ENCODE assay signal across 11 mouse cellular contexts in the genomic region with DNA sequence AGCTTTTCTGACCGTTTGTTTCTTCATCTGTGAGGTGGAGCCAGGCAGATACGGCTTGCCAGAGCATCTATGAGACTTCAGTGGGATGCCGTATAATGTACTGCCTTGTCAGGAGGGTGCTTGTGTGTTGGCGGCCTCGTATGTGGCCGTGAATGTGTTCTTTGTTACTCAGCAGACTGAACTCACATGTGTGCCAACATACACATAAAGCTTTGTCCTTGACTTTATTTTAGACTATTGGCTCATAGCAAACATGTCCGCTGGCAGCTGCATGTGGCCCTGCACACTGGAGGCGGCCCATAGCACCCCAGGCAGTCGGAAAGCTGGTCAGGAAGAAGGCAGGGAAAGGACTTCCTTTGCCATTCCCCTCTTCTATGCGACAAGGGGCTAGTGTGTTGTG. TPM values are rescaled to one million over a fixed set of nuclear protein-coding genes. Genes with fewer than 3 reads are reported as not detected.
DNase-seq lines count a peak whose midpoint lies in the region; ATAC-seq lines count a peak whose summit lies in the region.
"Had no signal": no experiment of that assay in that cellular context is flagged by ENCODE, and none has a peak within 500 bp of the region (broad histone marks: within the 10 kb centered on the region; RNA-seq: fewer than 3 reads in every experiment).

No protein-coding gene starts in this region.

- peaks cover 54% of the 10 kb centered on the region for H3K4me1 ChIP-seq in kidney, embryonic 15.5 days
- peaks cover 42% of the 10 kb centered on the region for H3K4me1 ChIP-seq in embryonic facial prominence, embryonic 15.5 days
- peaks cover 48% of the 10 kb centered on the region for H3K4me1 ChIP-seq in limb, embryonic 13.5 days

- 64% methylated on average over 10 of the region's 10 CpGs for WGBS in kidney, embryonic 15.5 days
- WGBS in embryonic facial prominence, embryonic 15.5 days = 42% methylated on average over 10 of the region's 10 CpGs
- 65% methylated on average over 10 of the region's 10 CpGs for WGBS in limb, embryonic 13.5 days

- 0 out of 2 replicates have a peak overlapping the region, but pooled peaks have one; percentile 6 for H3K9ac ChIP-seq in kidney, embryonic 15.5 days
- H3K9ac ChIP-seq in embryonic facial prominence, embryonic 15.5 days = no peak overlapping the region
- H3K9ac ChIP-seq in limb, embryonic 13.5 days = no peak overlapping the region

- DNase-seq in adrenal gland, postnatal 36 days = peak; percentile 27 to 31
- DNase-seq in adrenal gland, adult 8-10 months = no peak
- no peak for DNase-seq in kidney, adult 11 months
- DNase-seq in layer of hippocampus, postnatal 36 days = no peak
- DNase-seq: thymus, postnatal 14 days had no signal

- peak overlapping the region; percentile 64 for H3K27ac ChIP-seq in kidney, embryonic 15.5 days
- peak overlapping the region; percentile 31; the same call in 1 of the 2 replicates for H3K27ac ChIP-seq in embryonic facial prominence, embryonic 15.5 days (replicated peaks)
- peak overlapping the region; percentile 66; the same call in 1 of the 2 replicates for H3K27ac ChIP-seq in limb, embryonic 13.5 days
- H3K27ac ChIP-seq: macrophage had no signal

- H3K27me3 ChIP-seq in kidney, embryonic 15.5 days = no peaks in the 10 kb centered on the region
- H3K27me3 ChIP-seq in embryonic facial prominence, embryonic 15.5 days = no peaks in the 10 kb centered on the region
- H3K27me3 ChIP-seq in limb, embryonic 13.5 days = no peaks in the 10 kb centered on the region
- H3K27me3 ChIP-seq: Patski had no signal

- H3K4me2 ChIP-seq in kidney, embryonic 15.5 days = peak overlapping the region; percentile 80
- peak overlapping the region; percentile 8; the same call in 1 of the 2 replicates for H3K4me2 ChIP-seq in embryonic facial prominence, embryonic 15.5 days (replicated peaks)
- peak overlapping the region; percentile 82 for H3K4me2 ChIP-seq in limb, embryonic 13.5 days (replicated peaks)

- H3K36me3 ChIP-seq in kidney, embryonic 15.5 days = no peaks in the 10 kb centered on the region
- no peaks in the 10 kb centered on the region for H3K36me3 ChIP-seq in embryonic facial prominence, embryonic 15.5 days
- no peaks in the 10 kb centered on the region for H3K36me3 ChIP-seq in limb, embryonic 13.5 days

- H3K9me3 ChIP-seq in kidney, embryonic 15.5 days (replicated peaks) = no peaks in the 10 kb centered on the region
- no peaks in the 10 kb centered on the region for H3K9me3 ChIP-seq in embryonic facial prominence, embryonic 15.5 days (replicated peaks)
- H3K9me3 ChIP-seq in limb, embryonic 13.5 days = no peaks in the 10 kb centered on the region

- ATAC-seq in kidney, embryonic 15.5 days (replicated peaks; ENCODE audit: low FRiP score) = no peak
- no peak for ATAC-seq in embryonic facial prominence, embryonic 15.5 days (ENCODE audit: insufficient number of reproducible peaks, low FRiP score, low TSS enrichment, low read depth)
- ATAC-seq in limb, embryonic 13.5 days (ENCODE audit: low FRiP score, low read depth) = no peak
- ATAC-seq in activated CD4-positive, CD25-positive, alpha-beta regulatory T cell, adult 4 months = no peak
- ATAC-seq: Patski had no signal

- peak overlapping the region; percentile 96; the same call in 1 of the 2 replicates for H3K4me3 ChIP-seq in kidney, embryonic 15.5 days (replicated peaks)
- no peak overlapping the region for H3K4me3 ChIP-seq in embryonic facial prominence, embryonic 15.5 days (replicated peaks)
- H3K4me3 ChIP-seq in limb, embryonic 13.5 days = no peak overlapping the region

RNA-seq across cellular contexts. Expression of a gene that starts 3.6 kb away (rescaled TPM):
- total RNA-seq in adrenal gland, postnatal 36 days (2021) = 10 to 100 TPM; 18.5 to 22.7 TPM
- 10 to 100 TPM; 10.8 to 21.8 (median 17.9) TPM for total RNA-seq in adrenal gland, adult 8-10 months (2022)
- polyA plus RNA-seq in kidney, embryonic 15.5 days (2015; fragmentation: Nextera tagmentation; extraction: Ambion mirVana) = 17.1 and 17.3 TPM in 2 replicates
- 10.7 and 10.8 TPM in 2 replicates for polyA plus RNA-seq in embryonic facial prominence, embryonic 15.5 days (2015; fragmentation: Nextera tagmentation; extraction: Ambion mirVana)
- 10.7 and 11.1 TPM in 2 replicates for polyA plus RNA-seq in limb, embryonic 13.5 days (2015; fragmentation: Nextera tagmentation; extraction: Ambion mirVana)
- polyA plus RNA-seq in activated CD4-positive, CD25-positive, alpha-beta regulatory T cell, adult 4 months (2017; shearing (Covaris generic)) = under 1 TPM in 1 of 2 experiments, not detected in 1; 0.20 TPM
- total RNA-seq in layer of hippocampus, postnatal 36 days (2021) = 10 to 100 TPM; 12.2 to 12.4 TPM

RNA-seq across cellular contexts. Expression of a gene that starts 43.8 kb away (rescaled TPM):
- 1 to 10 TPM; 4.0 to 4.7 TPM for total RNA-seq in adrenal gland, postnatal 36 days (2021)
- total RNA-seq in adrenal gland, adult 8-10 months (2022) = 1 to 10 TPM in 3 of 4 experiments, under 1 TPM in 1; 0.70 to 2.7 (median 1.3) TPM
- polyA plus RNA-seq in kidney, embryonic 15.5 days (2015; fragmentation: Nextera tagmentation; extraction: Ambion mirVana) = 80.6 and 92.5 TPM in 2 replicates
- 64.0 and 66.9 TPM in 2 replicates for polyA plus RNA-seq in embryonic facial prominence, embryonic 15.5 days (2015; fragmentation: Nextera tagmentation; extraction: Ambion mirVana)
- polyA plus RNA-seq in limb, embryonic 13.5 days (2015; fragmentation: Nextera tagmentation; extraction: Ambion mirVana) = 88.0 and 92.3 TPM in 2 replicates
- 10 to 100 TPM; 13.6 to 14.4 TPM for polyA plus RNA-seq in activated CD4-positive, CD25-positive, alpha-beta regulatory T cell, adult 4 months (2017; shearing (Covaris generic))
- total RNA-seq in layer of hippocampus, postnatal 36 days (2021) = 1 to 10 TPM; 1.2 to 1.9 TPM

Comparison
In these comparisons a context has a peak if more than half of its experiments do, and no peak if none do; other contexts are left out.
1. DNase-seq: peak in adrenal gland, postnatal 36 days (2 of 2); none in adrenal gland, adult 8-10 months (single experiment), kidney, adult 11 months (single experiment) and layer of hippocampus, postnatal 36 days (0 of 2).
2. H3K4me2 ChIP-seq: peak in every context shown above with its lines; median percentile 82 in limb, embryonic 13.5 days; 80 in kidney, embryonic 15.5 days; 8 in embryonic facial prominence, embryonic 15.5 days.
3. Peak in every context shown above with its lines, with median percentiles within 50 percentile points of each other: H3K27ac ChIP-seq.